Mouse (Mus musculus): ENCODE measurements around the gene Muc3a. TPM values are rescaled to one million over a fixed set of nuclear protein-coding genes. Genes with fewer than 3 reads are reported as not detected.

Muc3a gene
- polyA plus RNA-seq, 1 experiment from 2014 or later, result not detected

Other genes with a start within 250 kb of the Muc3a start
- 0.21 and 0.58 TPM in 2 replicates for gene Cldn15, start 245.8 kb downstream of the Muc3a start, polyA plus RNA-seq (2015; fragmentation: Nextera tagmentation; extraction: Ambion mirVana)
- 31.6 and 36.5 TPM in 2 replicates for gene Plod3, start 225.4 kb downstream of the Muc3a start, polyA plus RNA-seq (2015; fragmentation: Nextera tagmentation; extraction: Ambion mirVana)
- gene Znhit1, start 224.4 kb downstream of the Muc3a start, polyA plus RNA-seq (2015; fragmentation: Nextera tagmentation; extraction: Ambion mirVana), result 107 and 131 TPM in 2 replicates
- gene Vgf, start 186.0 kb downstream of the Muc3a start, polyA plus RNA-seq (2015; fragmentation: Nextera tagmentation; extraction: Ambion mirVana), result 3.9 and 4.3 TPM in 2 replicates
- 252 and 272 TPM in 2 replicates for gene Ap1s1, start 166.3 kb downstream of the Muc3a start, polyA plus RNA-seq (2015; fragmentation: Nextera tagmentation; extraction: Ambion mirVana)
- 0.11 and 0.15 TPM in 2 replicates for gene Serpine1, start 140.1 kb downstream of the Muc3a start, polyA plus RNA-seq (2015; fragmentation: Nextera tagmentation; extraction: Ambion mirVana)
- gene Trim56, start 96.2 kb downstream of the Muc3a start, polyA plus RNA-seq (2015; fragmentation: Nextera tagmentation; extraction: Ambion mirVana), result 2.6 and 3.5 TPM in 2 replicates
- gene Muc3, start 63.1 kb downstream of the Muc3a start, polyA plus RNA-seq (2015; fragmentation: Nextera tagmentation; extraction: Ambion mirVana), result not detected in 2 replicates
- gene Ache, start 75.1 kb upstream of the Muc3a start, polyA plus RNA-seq (2015; fragmentation: Nextera tagmentation; extraction: Ambion mirVana), result 10.2 and 17.2 TPM in 2 replicates
- 6.1 and 8.9 TPM in 2 replicates for gene Ufsp1, start 82.2 kb upstream of the Muc3a start, polyA plus RNA-seq (2015; fragmentation: Nextera tagmentation; extraction: Ambion mirVana)
- 119 and 125 TPM in 2 replicates for gene Srrt, start 95.3 kb upstream of the Muc3a start, polyA plus RNA-seq (2015; fragmentation: Nextera tagmentation; extraction: Ambion mirVana)
- gene Trip6, start 102.0 kb upstream of the Muc3a start, polyA plus RNA-seq (2015; fragmentation: Nextera tagmentation; extraction: Ambion mirVana), result 17.0 and 17.9 TPM in 2 replicates
- 17.7 and 26.0 TPM in 2 replicates for gene Slc12a9, start 121.2 kb upstream of the Muc3a start, polyA plus RNA-seq (2015; fragmentation: Nextera tagmentation; extraction: Ambion mirVana)
- 6.1 and 8.1 TPM in 2 replicates for gene Ephb4, start 137.7 kb upstream of the Muc3a start, polyA plus RNA-seq (2015; fragmentation: Nextera tagmentation; extraction: Ambion mirVana)